18 mouse cellular contexts compared by ENCODE assay signal in genomic region chr14:76258626-76259025, GRCm38 (mm10).
"Had no signal": no experiment of that assay in that cellular context is flagged by ENCODE, and none has a peak within 500 bp of the region (broad histone marks: within the 10 kb centered on the region; RNA-seq: fewer than 3 reads in every experiment).

No protein-coding gene starts in this region.

- H3K27me3 ChIP-seq: midbrain, embryonic 12.5 days; neural tube, embryonic 13.5 days; stomach, embryonic 15.5 days had no signal

- H3K4me3 ChIP-seq: left cerebral cortex, adult 2 months; liver, embryonic 13.5 days; midbrain, embryonic 12.5 days; myocyte; neural tube, embryonic 13.5 days; stomach, embryonic 15.5 days had no signal

- H3K9me3 ChIP-seq: liver, embryonic 13.5 days; midbrain, embryonic 12.5 days; neural tube, embryonic 13.5 days; stomach, embryonic 15.5 days had no signal

- DNase-seq: kidney, adult 2 months; kidney, postnatal 36 days; layer of hippocampus, postnatal 36 days; liver, embryonic 13.5 days; lung, adult 2 months; lung, postnatal 14 days; lung, postnatal 4 days; right cerebral cortex, adult 18-20 months; right cerebral cortex, postnatal 14 days; spleen, adult 18-20 months; thymus, postnatal 25 days had no signal

- H3K4me2 ChIP-seq: liver, embryonic 13.5 days; midbrain, embryonic 12.5 days; neural tube, embryonic 13.5 days; stomach, embryonic 15.5 days had no signal

- H3K27ac ChIP-seq: kidney, postnatal 0 days; left cerebral cortex, adult 2 months; liver, embryonic 13.5 days; midbrain, embryonic 12.5 days; neural tube, embryonic 13.5 days; stomach, embryonic 15.5 days had no signal

- H3K36me3 ChIP-seq: liver, embryonic 13.5 days; midbrain, embryonic 12.5 days; neural tube, embryonic 13.5 days; stomach, embryonic 15.5 days had no signal

- ATAC-seq: midbrain, embryonic 16.5 days had no signal

- H3K9ac ChIP-seq: liver, embryonic 13.5 days; midbrain, embryonic 12.5 days; neural tube, embryonic 13.5 days; stomach, embryonic 15.5 days had no signal

- H3K4me1 ChIP-seq: liver, embryonic 13.5 days had no signal
